Mouse (Mus musculus) heart, postnatal 14 days (tissue): ENCODE measurements around the gene Mief2. TPM values are rescaled to one million over a fixed set of nuclear protein-coding genes. Genes with fewer than 3 reads are reported as not detected.

Experiments used
- DNase-seq, 2 experiments: peaks; one replicate each; pipeline ENCODE4 v3.0.0; 2021 to 2022
- intact Hi-C: fragments of 180-260 bp; cut with DNase I; formaldehyde crosslinking; loops from one replicate; pipeline ENCODE4 v1.15.1; 2025
- microRNA-seq, 2 experiments: library from miRNA; unstranded; fragments of <30 nt; microRNA quantifications; one replicate each; pipeline ENCODE4 v1.2.0; 2021 to 2022
- total RNA-seq, 2 experiments: library from RNA; stranded (reverse); gene quantifications; 2 replicates each; pipeline ENCODE4 v1.2.3; 2021

Gene Mief2
- total RNA-seq, 2 experiments from 2014 or later: 28.0 to 28.5 TPM

- intact Hi-C loops: loop anchor here (5.0 kb wide), 1 partner anchor 78 kb away; the partner anchor contains the start of gene Llgl1
- DNase-seq: no peak
Measured at GRCm38 (mm10) chr11:60775578-60775977, 47.4 kb downstream of the Mief2 start.

DNA sequence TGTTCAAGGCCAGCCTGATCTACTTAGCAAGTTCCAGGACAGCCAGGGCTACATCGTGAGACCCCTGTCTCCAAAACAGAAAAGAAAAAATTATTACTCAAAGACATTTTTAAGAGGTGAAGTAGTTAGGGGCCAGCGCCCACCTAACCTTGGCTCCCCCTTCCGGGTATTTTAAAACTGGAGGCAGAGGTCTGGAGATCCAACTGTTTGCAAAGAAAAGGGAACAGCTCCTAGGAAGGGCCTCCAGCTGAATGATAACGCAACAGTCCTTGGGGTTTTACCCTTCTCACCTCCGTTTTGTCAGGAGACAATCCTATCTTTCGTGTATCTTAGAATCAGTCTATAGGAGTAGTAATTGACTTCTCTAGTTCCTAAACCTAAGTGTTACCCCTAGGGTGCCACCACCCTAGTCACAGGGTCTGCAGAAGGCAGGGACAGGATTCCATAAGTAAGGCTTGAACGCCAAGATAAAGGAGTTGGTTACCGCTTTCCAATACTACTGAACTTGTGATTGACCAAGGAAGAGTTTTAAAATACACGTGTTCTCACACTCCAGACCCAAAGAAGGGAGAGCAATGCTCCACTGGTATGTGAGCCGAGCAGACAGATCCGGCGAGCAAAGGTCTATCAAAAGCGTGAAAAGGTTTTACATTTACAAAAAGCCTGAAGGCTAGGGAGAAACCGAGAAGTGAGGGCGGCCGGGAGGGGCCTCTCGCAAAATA, 48.1 kb downstream of the Mief2 start:
- intact Hi-C loops: loop anchor here (5.0 kb wide), 1 partner anchor 79 kb away; the partner anchor contains the start of gene Llgl1
- no peak for DNase-seq

- DNase-seq: peak; percentile 76 to 83
- intact Hi-C loops: loop anchor here (5.0 kb wide), 1 partner anchor 80 kb away; the partner anchor contains the start of gene Llgl1
Measured at GRCm38 (mm10) chr11:60776829-60777740, 48.9 kb downstream of the Mief2 start, which contains the start of the genes Top3a and Smcr8. Top3a (minus strand) TSS chr11:60777365. Smcr8 (plus strand) TSS chr11:60777524.

DNA sequence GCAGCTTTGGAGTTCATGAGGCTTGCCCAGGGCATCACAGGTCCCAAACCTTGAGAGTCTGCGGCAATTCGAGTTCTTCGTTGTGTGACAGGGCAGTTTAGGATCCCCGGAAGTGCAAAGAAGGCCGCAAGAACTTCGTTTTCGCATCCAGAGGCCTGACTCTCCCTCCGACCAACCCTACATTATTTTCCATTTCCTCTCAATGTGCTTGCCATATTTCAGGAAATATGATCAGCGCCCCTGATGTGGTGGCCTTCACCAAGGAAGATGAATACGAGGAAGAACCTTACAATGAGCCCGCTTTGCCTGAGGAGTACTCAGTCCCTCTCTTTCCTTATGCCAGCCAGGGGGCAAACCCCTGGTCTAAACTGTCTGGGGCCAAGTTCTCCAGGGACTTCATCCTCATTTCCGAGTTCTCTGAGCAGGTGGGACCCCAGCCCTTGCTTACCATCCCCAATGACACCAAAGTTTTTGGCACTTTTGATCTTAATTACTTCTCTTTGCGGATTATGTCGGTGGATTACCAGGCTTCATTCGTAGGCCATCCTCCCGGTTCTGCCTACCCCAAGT, 49.7 kb downstream of the Mief2 start:
- DNase-seq: no peak
- intact Hi-C loops: loop anchor here (2.0 to 5.0 kb wide), 2 partner anchors 49 to 81 kb away; partner anchors contain the start of genes Llgl1 and Mief2

DNA sequence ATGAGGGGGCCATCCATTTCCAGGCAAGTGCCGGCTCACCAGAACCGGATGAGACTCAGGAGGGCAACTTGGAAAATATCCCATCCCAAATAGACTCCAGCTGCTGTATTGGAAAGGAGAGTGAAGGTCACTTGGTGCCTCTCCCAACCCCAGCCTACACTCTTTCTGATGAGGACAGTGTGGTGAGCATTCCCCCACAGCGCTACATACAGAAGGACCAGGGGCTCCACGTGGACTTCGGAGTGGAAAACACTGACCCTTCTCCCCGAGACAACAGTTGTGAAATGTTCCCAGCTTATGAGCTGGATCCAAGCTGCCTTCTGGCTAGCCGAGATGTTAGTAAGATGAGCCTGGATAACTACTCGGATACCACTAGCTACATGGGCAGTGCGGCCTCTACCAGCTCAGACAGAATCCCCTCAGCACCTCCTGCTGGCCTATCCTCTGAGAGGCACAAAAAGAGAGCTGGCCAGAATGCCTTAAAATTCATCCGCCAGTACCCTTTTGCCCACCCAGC, 51.5 kb downstream of the Mief2 start:
- DNase-seq: no peak
- intact Hi-C loops: loop anchor here (2.0 to 5.0 kb wide), 2 partner anchors 51 to 82 kb away; partner anchors contain the start of genes Llgl1 and Mief2

Small RNA genes within 50 kb of the gene (microRNA-seq; reads per million reads assigned to microRNA genes)
- gene Mir5100: 2.2 to 10.5 reads per million in 2 experiments

Other genes starting within 250 kb of the Mief2 start
- 10 to 100 TPM; 72.5 to 74.1 TPM for gene Alkbh5, start 192.0 kb upstream of the Mief2 start, total RNA-seq
- 10 to 100 TPM; 16.9 to 18.0 TPM for gene Llgl1, start 28.7 kb upstream of the Mief2 start, total RNA-seq
- 100 to 1,000 TPM; 106 to 112 TPM for gene Flii, start 1.1 kb upstream of the Mief2 start, total RNA-seq
- 1 to 10 TPM; 4.5 to 4.8 TPM for gene Top3a, start 49.0 kb downstream of the Mief2 start, total RNA-seq
- gene Smcr8, start 49.1 kb downstream of the Mief2 start, total RNA-seq: 10 to 100 TPM; 16.9 to 19.3 TPM
- 10 to 100 TPM in 1 of 2 experiments, 1 to 10 TPM in 1; 8.1 to 11.1 TPM for gene Shmt1, start 83.3 kb downstream of the Mief2 start, total RNA-seq
- gene Dhrs7b, start 102.2 kb downstream of the Mief2 start, total RNA-seq: 10 to 100 TPM; 20.6 to 20.7 TPM
- gene Tmem11, start 150.9 kb downstream of the Mief2 start, total RNA-seq: 10 to 100 TPM; 30.0 to 33.3 TPM
- gene Natd1, start 186.4 kb downstream of the Mief2 start, total RNA-seq: 10 to 100 TPM; 14.5 to 17.4 TPM
- 10 to 100 TPM; 71.2 to 77.8 TPM for gene Map2k3, start 203.6 kb downstream of the Mief2 start, total RNA-seq